Mouse (Mus musculus) lung, postnatal 14 days (tissue): ENCODE data around the gene Sinhcaf.
"Not testable (repeated sequence)": the region's sequence is repeated elsewhere in the genome, so short reads cannot be mapped to it uniquely, and the experiment has no call there.

Source experiments
- DNase-seq: peaks from one replicate; pipeline ENCODE4 v3.0.0; 2021

Sinhcaf gene

GRCm38 (mm10) chr6:148945509-148946408 is 508 bp downstream of the Sinhcaf start:
- peak; percentile 32 for DNase-seq

- DNase-seq = peak; percentile 74
These were observed 1.3 kb downstream of the Sinhcaf start for GRCm38 (mm10) chr6:148944767-148945508.

- DNase-seq = no peak
These were observed 1.9 kb downstream of the Sinhcaf start for GRCm38 (mm10) chr6:148944344-148944766.

- DNase-seq = no peak
These were observed 2.6 kb downstream of the Sinhcaf start for GRCm38 (mm10) chr6:148943695-148944094.

- DNase-seq = no peak
These were observed 3.9 kb downstream of the Sinhcaf start for GRCm38 (mm10) chr6:148942406-148942805.

- no peak for DNase-seq
These were observed 4.4 kb downstream of the Sinhcaf start for GRCm38 (mm10) chr6:148941880-148942279.

- DNase-seq = peak; percentile 16
These were observed 5.9 kb downstream of the Sinhcaf start for GRCm38 (mm10) chr6:148940383-148940782.

- no peak for DNase-seq
These were observed 8.6 kb downstream of the Sinhcaf start for GRCm38 (mm10) chr6:148937693-148938092.

- no peak for DNase-seq
These were observed 11.2 kb downstream of the Sinhcaf start for GRCm38 (mm10) chr6:148934961-148935590.

- peak; percentile 14 for DNase-seq
These were observed 15.0 kb downstream of the Sinhcaf start for GRCm38 (mm10) chr6:148931281-148931680.

- DNase-seq = no peak
These were observed 27.3 kb downstream of the Sinhcaf start for GRCm38 (mm10) chr6:148918841-148919398.

- no peak for DNase-seq
These were observed 28.6 kb downstream of the Sinhcaf start for GRCm38 (mm10) chr6:148917672-148918071.

GRCm38 (mm10) chr6:148916817-148917216 is 29.4 kb downstream of the Sinhcaf start:
- peak; percentile 15 for DNase-seq

GRCm38 (mm10) chr6:148913938-148914337 is 32.3 kb downstream of the Sinhcaf start:
- DNase-seq = peak; percentile 58

- DNase-seq = not testable (repeated sequence)
These were observed 34.4 kb downstream of the Sinhcaf start for GRCm38 (mm10) chr6:148911906-148912305.

GRCm38 (mm10) chr6:148906958-148907357 is 39.3 kb downstream of the Sinhcaf start:
- no peak for DNase-seq

- no peak for DNase-seq
These were observed 43.5 kb downstream of the Sinhcaf start for GRCm38 (mm10) chr6:148902728-148903127.

GRCm38 (mm10) chr6:148896507-148896851 is 49.8 kb downstream of the Sinhcaf start:
- DNase-seq = no peak

- peak; percentile 93 for DNase-seq
These were observed 50.3 kb downstream of the Sinhcaf start, which contains the start of gene Caprin2 for GRCm38 (mm10) chr6:148895773-148896506. Gene Caprin2, minus strand, starts transcription at chr6:148896237.

GRCm38 (mm10) chr6:148894888-148895772 is 51.1 kb downstream of the Sinhcaf start:
- peak; percentile 25 for DNase-seq

- no peak for DNase-seq
These were observed 72.4 kb downstream of the Sinhcaf start for GRCm38 (mm10) chr6:148873911-148874310.
